Mouse (Mus musculus) heart, postnatal 0 days (tissue): ENCODE data around the gene Tub.

Source experiments
- CTCF ChIP-seq: IDR thresholded peaks from 2 replicates; pipeline ENCODE4 v1.5.1; 2016; ENCODE audit warnings: antibody characterized with exemption, control low read depth, low read depth
- EP300 ChIP-seq: IDR thresholded peaks from 2 replicates; pipeline ENCODE4 v1.6.1; 2016; ENCODE audit warnings: antibody characterized with exemption, low read depth

DNA sequence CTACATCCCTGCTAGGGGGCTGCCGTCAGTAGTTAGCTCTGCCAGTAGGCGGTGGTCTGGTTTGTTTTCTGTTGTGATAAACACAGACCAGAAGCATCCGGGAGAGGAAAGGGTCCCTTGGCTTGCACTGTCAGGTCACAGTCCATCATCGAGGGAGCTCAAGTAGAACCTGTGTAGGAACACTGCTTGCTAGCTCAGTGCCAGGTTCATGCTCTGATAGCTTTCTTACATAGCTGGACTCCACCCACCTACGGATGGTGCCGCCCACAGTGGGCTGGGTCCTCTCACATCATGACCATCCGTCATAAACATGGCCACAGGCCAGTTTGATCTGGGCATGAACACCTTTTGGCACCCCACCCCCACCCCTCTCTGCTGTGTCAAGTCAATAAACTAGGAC, 75.6 kb downstream of the Tub start:
- TF ChIP-seq CTCF: no peak
- no peak for TF ChIP-seq EP300
